Mouse (Mus musculus) gastrocnemius, adult 2 months (tissue): ENCODE results near the gene Tex14. TPM values are rescaled to one million over a fixed set of nuclear protein-coding genes. Genes with fewer than 3 reads are reported as not detected.
A peak's percentile ranks its signal among the peaks of the same experiment; 100 is the strongest.

Experiments
- DNase-seq: peaks from one replicate; pipeline ENCODE4 v3.0.0; 2022
- H3K27ac ChIP-seq: fragments of 200-600 bp; 2 replicates; pipeline ENCODE4 v1.8.1; 2022; ENCODE audit warnings: mild to moderate bottlenecking
- H3K4me3 ChIP-seq: fragments of 200-600 bp; 2 replicates; pipeline ENCODE4 v1.8.1; 2022; ENCODE audit warnings: mild to moderate bottlenecking, moderate library complexity
- CTCF ChIP-seq: fragments of 200-600 bp; IDR thresholded peaks from 2 replicates; pipeline ENCODE4 v1.8.1; 2022; ENCODE audit warnings: antibody characterized with exemption, mild to moderate bottlenecking, moderate library complexity
- intact Hi-C: fragments of 180-260 bp; cut with DNase I; formaldehyde crosslinking; loops from one replicate; pipeline ENCODE4 v1.15.1; 2025
- total RNA-seq, 2 experiments: library from RNA; stranded (reverse); gene quantifications; 2 replicates each; pipeline ENCODE4 v1.2.3; 2021

Tex14 gene
- total RNA-seq, 2 experiments from 2014 or later = not detected

GRCm38 (mm10) chr11:87483796-87484326 lies 79.0 kb downstream of the Tex14 start:
- intact Hi-C loops = no loop called here

GRCm38 (mm10) chr11:87488948-87489347 lies 84.1 kb downstream of the Tex14 start:
- no peak overlapping the region for H3K27ac ChIP-seq
- TF ChIP-seq CTCF = no peak
- DNase-seq = no peak
- no peak overlapping the region for H3K4me3 ChIP-seq
- intact Hi-C loops = no loop called here

More at GRCm38 (mm10) chr11:87483796-87484326, 79.0 kb downstream of the Tex14 start:
- no peak overlapping the region for H3K27ac ChIP-seq
- DNase-seq = no peak
- no peak overlapping the region for H3K4me3 ChIP-seq
- peak; percentile 20; the same call in 1 of the 2 replicates for TF ChIP-seq CTCF

GRCm38 (mm10) chr11:87504690-87505214 lies 99.9 kb downstream of the Tex14 start:
- intact Hi-C loops = loop anchor here (2.0 to 5.0 kb wide), 2 partner anchors 77 to 290 kb away; no protein-coding TSS in a partner anchor
- no peak overlapping the region for H3K4me3 ChIP-seq
- TF ChIP-seq CTCF = peak; percentile 77
- no peak for DNase-seq
- H3K27ac ChIP-seq = no peak overlapping the region

- no peak for TF ChIP-seq CTCF
- Histone ChIP-seq H3K4me3 (no peak overlapping the region), H3K27ac (no peak overlapping the region)
- intact Hi-C loops = no loop called here
- DNase-seq = no peak
Measured at GRCm38 (mm10) chr11:87506502-87506901, 101.6 kb downstream of the Tex14 start.

GRCm38 (mm10) chr11:87507043-87507442 lies 102.2 kb downstream of the Tex14 start:
- Histone ChIP-seq H3K27ac (no peak overlapping the region), H3K4me3 (no peak overlapping the region)
- no peak for TF ChIP-seq CTCF
- intact Hi-C loops = no loop called here
- no peak for DNase-seq

- no peak overlapping the region for H3K4me3 ChIP-seq
- intact Hi-C loops = no loop called here
- peak; percentile 70 for TF ChIP-seq CTCF
- no peak overlapping the region for H3K27ac ChIP-seq
- peak; percentile 46 for DNase-seq
Measured at GRCm38 (mm10) chr11:87519260-87519659, 114.4 kb downstream of the Tex14 start.

GRCm38 (mm10) chr11:87523466-87523865 lies 118.6 kb downstream of the Tex14 start:
- DNase-seq = no peak
- intact Hi-C loops = loop anchor here (5.0 kb wide), 1 partner anchor 306 kb away; no protein-coding TSS in a partner anchor
- TF ChIP-seq CTCF = no peak
- H3K27ac ChIP-seq = no peak overlapping the region
- no peak overlapping the region for H3K4me3 ChIP-seq

- no peak for DNase-seq
Measured at GRCm38 (mm10) chr11:87523967-87524366, 119.1 kb downstream of the Tex14 start.

GRCm38 (mm10) chr11:87524780-87525179 lies 119.9 kb downstream of the Tex14 start:
- no peak for DNase-seq
- Histone ChIP-seq H3K4me3 (no peak overlapping the region), H3K27ac (no peak overlapping the region)
- intact Hi-C loops = loop anchor here (5.0 kb wide), 1 partner anchor 307 kb away; no protein-coding TSS in a partner anchor
- TF ChIP-seq CTCF = no peak

More at GRCm38 (mm10) chr11:87523967-87524366, 119.1 kb downstream of the Tex14 start:
- no peak overlapping the region for H3K4me3 ChIP-seq
- no peak overlapping the region for H3K27ac ChIP-seq
- intact Hi-C loops = loop anchor here (5.0 kb wide), 1 partner anchor 307 kb away; no protein-coding TSS in a partner anchor
- TF ChIP-seq CTCF = no peak

GRCm38 (mm10) chr11:87527364-87527763 lies 122.5 kb downstream of the Tex14 start:
- intact Hi-C loops = no loop called here
- no peak overlapping the region for H3K4me3 ChIP-seq
- no peak for TF ChIP-seq CTCF
- H3K27ac ChIP-seq = no peak overlapping the region
- DNase-seq = no peak

GRCm38 (mm10) chr11:87527990-87528389 lies 123.1 kb downstream of the Tex14 start:
- H3K27ac ChIP-seq = no peak overlapping the region
- peak; percentile 33; the same call in 1 of the 2 replicates for TF ChIP-seq CTCF
- intact Hi-C loops = no loop called here
- DNase-seq = no peak
- no peak overlapping the region for H3K4me3 ChIP-seq

- no peak for DNase-seq
- intact Hi-C loops = no loop called here
- H3K4me3 ChIP-seq = no peak overlapping the region
- TF ChIP-seq CTCF = peak; percentile 44
- H3K27ac ChIP-seq = no peak overlapping the region
Measured at GRCm38 (mm10) chr11:87531695-87532094, 126.8 kb downstream of the Tex14 start.

GRCm38 (mm10) chr11:87542285-87542684 lies 137.4 kb downstream of the Tex14 start:
- intact Hi-C loops = no loop called here
- Histone ChIP-seq H3K4me3 (no peak overlapping the region), H3K27ac (no peak overlapping the region)
- DNase-seq = no peak
- no peak for TF ChIP-seq CTCF

- H3K4me3 ChIP-seq = no peak overlapping the region
- intact Hi-C loops = no loop called here
- DNase-seq = no peak
- no peak overlapping the region for H3K27ac ChIP-seq
- TF ChIP-seq CTCF = no peak
Measured at GRCm38 (mm10) chr11:87542906-87543305, 138.0 kb downstream of the Tex14 start.
